Mouse (Mus musculus): ENCODE data around the gene Pip4k2a. TPM values are rescaled to one million over a fixed set of nuclear protein-coding genes. Genes with fewer than 3 reads are reported as not detected.
A peak's percentile ranks its signal among the peaks of the same experiment; 100 is the strongest.
"Not testable (repeated sequence)": the region's sequence is repeated elsewhere in the genome, so short reads cannot be mapped to it uniquely, and the experiment has no call there.

Pip4k2a gene
- total RNA-seq (2021): 10 to 100 TPM; 32.3 to 40.3 TPM
- polyA plus RNA-seq (2012; rRNA removed): 3.6 and 5.8 TPM in 2 replicates
- long read RNA-seq, transcript Pip4k2a-201 (10 exons, 3,477 nt): major isoform, 24 of 31 reads
- long read RNA-seq, partial matches to known transcripts: 0 of 31 reads
- long read RNA-seq, other reads (novel, unspliced or antisense): 7 of 31 reads

DNA sequence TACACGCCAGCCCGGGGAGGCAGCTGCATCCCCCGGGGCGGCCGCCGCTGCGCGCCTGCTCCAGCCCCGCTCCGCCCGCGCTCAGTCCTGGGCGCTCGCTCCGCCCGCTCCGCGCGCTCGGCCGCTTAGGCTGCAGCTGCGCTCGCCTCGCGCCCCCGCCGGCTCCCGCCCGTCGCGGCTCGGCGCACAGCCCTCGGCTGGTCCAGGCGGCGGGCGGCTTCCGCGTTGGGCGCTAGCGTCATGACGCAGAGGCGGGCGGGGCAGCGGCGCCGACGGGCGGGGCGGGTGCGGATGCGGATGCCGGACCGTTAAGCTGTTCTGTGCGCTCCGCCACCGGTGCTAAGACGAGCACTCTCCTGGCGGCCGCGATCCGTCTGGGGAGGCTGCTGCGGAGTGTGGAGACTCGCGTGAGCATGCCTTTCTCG, at the start of gene Pip4k2a, which contains the start of gene 4930426L09Rik:
Gene Pip4k2a, minus strand, starts transcription at position 73 of the 425 bp plus-strand sequence.
Gene 4930426L09Rik, plus strand, starts transcription at position 290 of the 425 bp plus-strand sequence.
- DNase-seq: peak; percentile 97

- no peak for DNase-seq
These were observed 40.1 kb upstream of the Pip4k2a start for GRCm38 (mm10) chr2:19037907-19038570.

DNA sequence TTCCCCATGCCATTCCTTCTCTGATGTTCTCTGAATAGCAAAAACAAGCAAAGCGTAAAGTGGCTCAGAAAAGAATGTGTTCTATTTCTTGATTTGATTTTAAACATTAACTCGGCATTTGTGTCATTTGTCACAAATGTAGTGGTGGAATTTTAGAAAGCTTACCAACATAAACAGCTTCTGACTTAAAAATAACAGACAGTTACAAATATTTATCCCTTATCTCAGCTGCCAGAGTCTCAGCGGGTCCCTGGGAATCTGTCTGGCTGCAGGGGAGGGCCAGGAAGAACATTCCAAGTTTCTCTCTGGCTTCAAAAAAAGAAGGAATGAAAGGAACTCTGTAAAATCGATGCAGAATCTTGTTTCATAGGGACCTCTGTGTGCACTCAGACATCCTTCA, 39.5 kb upstream of the Pip4k2a start:
- no peak for DNase-seq

DNA sequence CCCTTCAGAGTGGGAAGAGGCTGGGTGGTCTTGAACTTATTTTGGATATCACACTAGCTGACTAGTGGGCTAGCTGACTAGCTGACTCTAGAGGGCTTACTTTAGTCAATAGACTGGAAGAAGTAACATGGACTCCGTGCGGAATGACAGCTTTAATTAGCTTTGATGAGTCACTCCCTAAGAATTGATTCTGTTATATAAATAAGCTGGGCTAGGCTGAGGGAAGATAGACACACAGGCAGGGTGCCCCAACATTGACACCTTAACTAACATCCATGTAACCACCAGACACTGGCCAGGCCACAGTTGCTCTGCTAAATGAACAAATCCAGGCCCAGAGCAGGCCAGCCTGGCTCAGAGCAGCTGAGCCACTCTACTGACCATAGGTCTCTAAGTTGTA, 26.9 kb upstream of the Pip4k2a start:
- no peak for DNase-seq

GRCm38 (mm10) chr2:19018034-19018433, 20.1 kb upstream of the Pip4k2a start:
- DNase-seq: no peak

- DNase-seq: no peak
These were observed 18.9 kb upstream of the Pip4k2a start for GRCm38 (mm10) chr2:19016839-19017238.

DNA sequence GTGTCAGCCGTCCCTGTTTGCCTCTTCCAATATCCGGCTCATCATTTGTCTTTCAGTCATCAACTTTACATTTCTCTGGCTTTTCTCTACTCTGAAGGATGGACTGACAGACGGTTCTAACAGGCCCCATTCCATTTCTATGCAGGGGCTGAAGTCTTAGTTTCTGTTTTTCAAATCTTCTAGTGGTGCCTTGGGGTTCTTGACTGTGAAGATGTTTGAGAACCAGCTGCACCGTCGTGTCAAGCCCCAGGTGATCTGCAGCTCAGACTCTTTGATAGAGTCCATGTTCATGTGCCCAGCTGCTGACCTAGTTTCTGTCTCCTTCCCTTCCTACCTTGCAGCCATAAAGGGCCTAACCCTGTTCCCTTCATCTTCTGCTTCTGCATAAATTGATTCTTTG, 18.4 kb upstream of the Pip4k2a start:
- DNase-seq: no peak

- DNase-seq: no peak
These were observed 13.5 kb upstream of the Pip4k2a start for GRCm38 (mm10) chr2:19011443-19011842.

GRCm38 (mm10) chr2:19010541-19010940, 12.6 kb upstream of the Pip4k2a start:
- not testable (repeated sequence) for DNase-seq

DNA sequence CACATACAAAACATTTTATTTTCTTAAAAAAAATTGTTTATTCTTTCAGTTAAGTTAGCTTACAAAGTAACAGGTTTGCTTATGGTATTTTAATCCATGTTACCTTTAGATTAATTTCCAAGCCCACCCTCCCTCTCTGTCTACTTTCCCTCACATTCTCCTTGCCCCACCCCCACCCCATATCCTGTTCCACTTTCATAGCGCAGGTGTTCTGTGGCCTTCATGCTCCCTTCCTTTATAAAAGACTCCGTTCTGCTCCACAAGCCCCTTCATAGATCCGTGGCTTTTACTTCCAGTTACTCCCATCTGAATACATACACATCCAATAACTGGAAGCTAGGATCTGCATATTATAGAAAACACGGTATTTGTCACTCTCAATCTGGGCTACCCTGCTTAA, 9.7 kb upstream of the Pip4k2a start:
- DNase-seq: no peak

DNA sequence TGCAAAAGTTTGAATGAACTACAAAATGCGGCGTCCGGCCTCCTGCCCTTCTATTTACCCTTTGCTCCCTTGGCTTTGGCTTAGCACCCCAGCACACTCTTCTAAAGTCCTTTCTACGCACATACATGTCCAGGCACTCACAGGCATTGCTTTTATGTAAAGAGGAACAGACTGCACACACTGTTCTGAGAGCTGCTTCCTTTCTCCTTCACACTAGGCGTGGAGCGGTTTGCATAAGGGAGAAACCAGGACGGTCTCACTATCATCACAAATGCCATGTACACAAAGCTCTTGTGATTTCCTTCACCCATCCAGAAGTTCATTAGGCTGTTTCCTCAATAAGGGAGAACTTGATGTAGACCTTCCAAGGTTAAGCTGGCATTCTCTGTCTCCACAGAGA, 8.2 kb upstream of the Pip4k2a start:
- DNase-seq: no peak

DNA sequence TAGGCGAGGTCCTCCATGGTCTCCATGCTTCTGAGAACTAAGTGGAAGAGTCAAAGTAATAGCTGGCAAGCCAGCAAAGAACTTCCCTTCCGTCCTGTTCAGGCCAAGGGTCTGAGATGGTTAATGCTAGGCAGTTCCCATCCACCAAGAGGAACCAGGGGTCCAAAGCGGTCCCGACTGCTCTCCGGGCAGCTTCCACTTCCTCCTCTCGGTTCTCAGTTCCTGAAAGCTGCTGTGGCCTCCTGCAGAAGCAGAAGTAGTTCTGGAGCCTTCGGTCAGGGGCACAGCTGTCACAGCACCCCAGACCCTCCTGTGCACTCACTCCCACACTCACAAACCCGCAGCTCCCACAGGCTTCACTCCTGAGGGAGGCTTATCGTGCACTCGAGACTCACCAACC, 6.9 kb upstream of the Pip4k2a start:
- no peak for DNase-seq

DNA sequence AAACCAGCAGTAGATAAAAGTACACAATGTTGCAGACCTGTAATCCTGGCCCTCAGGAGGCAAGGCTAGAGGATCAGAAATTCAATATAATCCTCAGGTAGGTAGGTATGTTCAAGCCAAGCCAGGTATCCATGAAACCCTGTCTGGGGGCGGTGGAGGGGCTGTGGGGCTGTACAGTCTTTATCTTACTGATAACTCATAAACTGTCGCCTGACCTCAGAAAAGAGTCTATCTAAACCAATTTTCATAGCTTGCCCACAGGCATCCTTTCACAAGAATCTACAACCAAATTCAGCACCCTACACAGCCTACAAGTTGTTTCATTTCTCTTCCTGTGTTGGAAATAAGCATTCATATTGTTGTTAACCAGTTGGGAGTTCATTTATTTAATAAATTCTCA, 1.5 kb upstream of the Pip4k2a start:
- DNase-seq: no peak

- no peak for DNase-seq
These were observed 447 bp downstream of the Pip4k2a start for GRCm38 (mm10) chr2:18997387-18997971.

- peak; percentile 65 for DNase-seq
These were observed 1.3 kb downstream of the Pip4k2a start for GRCm38 (mm10) chr2:18996451-18997211.

- DNase-seq: peak; percentile 71
These were observed 5.1 kb downstream of the Pip4k2a start for GRCm38 (mm10) chr2:18992512-18993510.

GRCm38 (mm10) chr2:18988885-18989284, 9.0 kb downstream of the Pip4k2a start:
- DNase-seq: no peak

DNA sequence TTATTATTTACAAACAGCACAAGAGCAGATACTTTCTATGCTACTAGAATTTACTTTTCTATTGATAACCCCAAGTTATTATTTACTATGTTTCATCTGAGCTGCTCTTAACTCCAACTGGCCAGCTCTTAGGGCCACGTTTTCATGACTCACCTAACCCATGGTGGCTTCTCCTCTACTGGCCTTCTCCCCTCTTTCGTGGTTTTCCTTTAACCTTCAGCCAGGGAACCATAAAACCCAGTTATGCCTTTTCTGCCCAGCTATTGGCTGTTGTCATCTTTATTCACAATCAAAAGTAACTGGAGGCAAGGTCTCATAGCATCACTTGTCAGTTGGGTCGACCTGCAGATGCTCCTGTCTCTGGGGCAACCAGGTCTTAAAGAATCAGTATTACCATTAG, 12.4 kb downstream of the Pip4k2a start:
- no peak for DNase-seq

DNA sequence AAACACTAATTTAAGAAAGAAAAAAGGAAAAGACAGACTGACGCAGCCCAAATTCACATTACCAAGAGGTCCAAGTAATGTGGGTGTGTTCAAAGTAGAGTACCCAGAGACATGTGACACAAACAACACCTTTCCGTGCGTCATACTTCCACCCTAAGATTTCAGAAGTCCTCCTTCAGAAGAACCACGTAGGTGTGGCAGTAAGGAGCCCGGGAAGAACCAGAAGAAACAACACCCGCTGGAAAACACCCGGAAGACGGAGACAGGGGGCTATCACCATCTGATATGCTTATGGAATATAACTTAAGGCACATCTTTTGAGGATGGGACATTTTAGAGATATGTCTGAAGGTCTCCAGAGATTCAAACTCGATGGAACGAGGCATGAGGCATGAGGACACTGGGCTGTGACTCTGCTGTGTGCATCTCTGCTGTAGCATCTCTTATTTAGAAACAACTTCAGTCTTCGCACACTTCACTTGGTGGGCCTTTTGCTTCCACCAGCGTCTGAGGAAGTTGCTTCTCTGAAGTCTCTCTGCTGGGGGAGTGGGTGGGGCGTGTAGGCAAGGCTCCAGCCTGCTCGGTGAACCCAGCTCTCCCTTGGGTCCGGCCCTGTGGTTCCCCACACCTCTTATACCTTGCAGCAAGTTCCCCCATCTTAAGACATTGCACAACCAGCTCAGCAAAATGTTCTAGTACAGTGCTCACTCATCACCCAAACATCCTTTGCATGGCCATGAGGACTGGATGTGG, 13.7 kb downstream of the Pip4k2a start:
- DNase-seq: peak; percentile 36

DNA sequence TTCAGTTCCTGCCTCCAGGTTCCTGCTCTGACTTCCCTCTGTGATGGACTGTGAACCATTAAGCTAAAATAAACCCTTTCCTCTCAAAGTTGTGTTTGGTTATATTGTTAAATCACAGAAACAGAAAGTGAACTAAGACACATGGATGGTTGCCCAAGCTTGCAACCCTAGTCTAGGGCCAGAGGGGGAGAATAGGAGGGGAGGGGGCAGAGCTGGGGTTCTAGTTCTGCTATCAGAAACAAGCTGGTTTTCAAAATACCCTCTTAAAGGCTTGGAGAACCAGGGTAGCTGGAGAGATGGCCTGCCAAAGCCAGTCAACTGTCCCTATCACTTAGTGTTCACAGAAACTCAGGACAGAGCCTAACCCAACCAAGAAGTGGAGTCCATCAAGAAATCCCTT, 14.4 kb downstream of the Pip4k2a start:
- no peak for DNase-seq

DNA sequence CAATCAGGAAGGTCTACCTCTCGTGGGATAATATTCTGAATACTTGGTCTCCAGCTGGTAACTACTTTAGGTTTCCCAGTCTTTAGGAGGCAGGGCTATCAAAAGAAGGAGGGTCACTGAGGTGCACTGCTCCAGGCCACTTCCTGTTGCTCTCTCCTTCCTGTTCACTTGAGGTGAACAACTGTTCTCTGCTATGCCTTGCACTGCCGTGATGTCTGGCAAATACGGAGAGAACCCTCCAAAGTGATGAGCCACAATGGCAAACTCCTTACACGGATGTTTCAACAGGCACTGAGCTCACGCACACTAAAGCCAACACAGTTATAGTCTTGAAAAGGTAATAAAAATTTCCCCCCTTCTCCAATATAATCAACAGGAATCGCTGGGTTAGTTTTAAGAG, 15.3 kb downstream of the Pip4k2a start:
- DNase-seq: no peak
